Mouse (Mus musculus) hindbrain, postnatal 0 days (tissue): ENCODE measurements around the gene Tomm5. TPM values are rescaled to one million over a fixed set of nuclear protein-coding genes. Genes with fewer than 3 reads are reported as not detected.
A peak's percentile ranks its signal among the peaks of the same experiment; 100 is the strongest.
"Not testable (repeated sequence)": the region's sequence is repeated elsewhere in the genome, so short reads cannot be mapped to it uniquely, and the experiment has no call there.

Experiments used
- ATAC-seq: fragments of 200-750 bp; cut with Nextera tagmentation; 2 replicates; pipeline ENCODE4 v1.8.0; 2017; ENCODE audit warnings: mild to moderate bottlenecking, moderate TSS enrichment, moderate library complexity
- DNase-seq: peaks from one replicate; pipeline ENCODE4 v3.0.0-alpha.2; 2015; ENCODE audit warnings: low spot score
- H3K27ac ChIP-seq: fragments of 300-500 bp; sonication (generic); 2 replicates; pipeline ENCODE4 v1.5.1; 2014; ENCODE audit warnings: mild to moderate bottlenecking
- H3K27me3 ChIP-seq: fragments of 300-500 bp; sonication (generic); 2 replicates; pipeline ENCODE4 v1.6.1; 2014; ENCODE audit warnings: low read length, mixed read lengths; ENCODE audit not compliant: insufficient read depth
- H3K36me3 ChIP-seq: fragments of 300-500 bp; sonication (generic); 2 replicates; pipeline ENCODE4 v1.6.1; 2014; ENCODE audit warnings: low read length, mixed read lengths; ENCODE audit not compliant: insufficient read depth
- H3K4me1 ChIP-seq: fragments of 300-500 bp; sonication (generic); 2 replicates; pipeline ENCODE4 v1.6.1; 2014; ENCODE audit warnings: antibody characterized with exemption, low read length, mixed read lengths; ENCODE audit not compliant: insufficient read depth
- H3K4me2 ChIP-seq: fragments of 300-500 bp; sonication (generic); 2 replicates; pipeline ENCODE4 v1.6.1; 2014; ENCODE audit warnings: low read depth, mild to moderate bottlenecking, low read length, moderate library complexity, mixed read lengths
- H3K4me3 ChIP-seq: fragments of 300-500 bp; sonication (generic); 2 replicates; pipeline ENCODE4 v1.5.1; 2014; ENCODE audit warnings: low read length
- H3K9ac ChIP-seq: fragments of 300-500 bp; sonication (generic); replicated peaks from 2 replicates; pipeline ENCODE4 v1.6.1; 2014; ENCODE audit warnings: mild to moderate bottlenecking, low read length, moderate library complexity, mixed read lengths
- H3K9me3 ChIP-seq: fragments of 300-500 bp; sonication (generic); 2 replicates; pipeline ENCODE4 v1.6.1; 2016; ENCODE audit warnings: low read length, mixed read lengths
- CTCF ChIP-seq: IDR thresholded peaks from 2 replicates; pipeline ENCODE4 v1.5.1; 2016; ENCODE audit warnings: antibody characterized with exemption, control low read depth, low read depth
- WGBS: fragments of 180-500 bp; shearing (Covaris S2); extraction: QIAGEN DNeasy Blood & Tissue Kit; methylation state at CpG from one replicate; pipeline ENCODE4 v1.1.7; 2014; 5-methylcytosine and 5-hydroxymethylcytosine counted together
- polyA plus RNA-seq: library from polyadenylated mRNA; unstranded; fragments of >200 nt; fragmentation: Nextera tagmentation; extraction: Ambion mirVana; gene quantifications from 2 replicates; pipeline ENCODE4 v1.2.1, GENCODE M21; 2015
- total RNA-seq: library from RNA; depleted of rRNA; stranded (reverse); fragments of >200 nt; gene quantifications from 2 replicates; pipeline ENCODE4 v1.2.3, GENCODE M21; 2014; rRNA removed

Gene Tomm5
- total and polyA plus RNA-seq, 2 experiments from 2014 or later = 106 to 219 TPM

- no peak overlapping the region for H3K9ac ChIP-seq
- H3K4me3 ChIP-seq = no peak overlapping the region
- TF ChIP-seq CTCF = no peak
- H3K9me3 ChIP-seq = no peaks in the 10 kb centered on the region
- ATAC-seq (no peak), DNase-seq (no peak)
- WGBS = 74% methylated on average over 15 of the region's 15 CpGs
- H3K27me3 ChIP-seq = no peaks in the 10 kb centered on the region
- no peaks in the 10 kb centered on the region for H3K36me3 ChIP-seq
- H3K4me1 ChIP-seq = peaks cover 6% of the 10 kb centered on the region
- H3K27ac ChIP-seq = no peak overlapping the region
- H3K4me2 ChIP-seq = no peak overlapping the region
Observed at GRCm38 (mm10) chr4:45072261-45072973, 35.5 kb downstream of the Tomm5 start.

- Histone ChIP-seq H3K36me3 (no peaks in the 10 kb centered on the region), H3K27me3 (no peaks in the 10 kb centered on the region), H3K4me1 (peaks cover 6% of the 10 kb centered on the region), H3K27ac (no peak overlapping the region), H3K9ac (no peak overlapping the region), H3K4me2 (no peak overlapping the region), H3K9me3 (no peaks in the 10 kb centered on the region), H3K4me3 (no peak overlapping the region)
- ATAC-seq (no peak), DNase-seq (no peak)
- WGBS = 94% methylated on average over 4 of the region's 4 CpGs
- no peak for TF ChIP-seq CTCF
Observed at GRCm38 (mm10) chr4:45067742-45068141, 40.2 kb downstream of the Tomm5 start.

- WGBS = 44% methylated on average over 2 of the region's 2 CpGs
- H3K27ac ChIP-seq = 0 out of 2 replicates have a peak overlapping the region, but pooled peaks have one; percentile 2
- H3K4me2 ChIP-seq = no peak overlapping the region
- ATAC-seq (no peak), DNase-seq (no peak)
- H3K4me3 ChIP-seq = no peak overlapping the region
- no peak overlapping the region for H3K9ac ChIP-seq
- peaks cover 9% of the 10 kb centered on the region; the same call in 1 of the 2 replicates for H3K36me3 ChIP-seq
- peaks cover 6% of the 10 kb centered on the region for H3K4me1 ChIP-seq
- no peak for TF ChIP-seq CTCF
- H3K27me3 ChIP-seq = no peaks in the 10 kb centered on the region
- H3K9me3 ChIP-seq = no peaks in the 10 kb centered on the region
Observed at GRCm38 (mm10) chr4:45066036-45066730, 41.7 kb downstream of the Tomm5 start.

GRCm38 (mm10) chr4:45064577-45064976 lies 43.3 kb downstream of the Tomm5 start:
- TF ChIP-seq CTCF = no peak
- no peak for ATAC-seq

GRCm38 (mm10) chr4:45063836-45064235 lies 44.1 kb downstream of the Tomm5 start:
- H3K9ac ChIP-seq, H3K27me3 ChIP-seq, H3K4me1 ChIP-seq, H3K27ac ChIP-seq, ATAC-seq, H3K9me3 ChIP-seq, DNase-seq, H3K4me3 ChIP-seq, H3K4me2 ChIP-seq: not testable (repeated sequence)
- WGBS = 90% methylated on average over 1 of the region's 1 CpGs
- H3K36me3 ChIP-seq = peaks cover 20% of the 10 kb centered on the region; the same call in 1 of the 2 replicates

More at GRCm38 (mm10) chr4:45064577-45064976, 43.3 kb downstream of the Tomm5 start:
- no peak for DNase-seq
- WGBS = 81% methylated on average over 2 of the region's 2 CpGs
- no peaks in the 10 kb centered on the region for H3K27me3 ChIP-seq
- no peak overlapping the region for H3K9ac ChIP-seq
- peaks cover 20% of the 10 kb centered on the region; the same call in 1 of the 2 replicates for H3K36me3 ChIP-seq
- peaks cover 4% of the 10 kb centered on the region for H3K4me1 ChIP-seq
- H3K4me2 ChIP-seq = no peak overlapping the region
- no peaks in the 10 kb centered on the region for H3K9me3 ChIP-seq
- no peak overlapping the region for H3K4me3 ChIP-seq
- H3K27ac ChIP-seq = no peak overlapping the region

- Histone ChIP-seq H3K4me1 (no peaks in the 10 kb centered on the region), H3K27ac (no peak overlapping the region), H3K4me2 (no peak overlapping the region), H3K36me3 (peaks cover 29% of the 10 kb centered on the region), H3K27me3 (no peaks in the 10 kb centered on the region), H3K9ac (no peak overlapping the region), H3K9me3 (no peaks in the 10 kb centered on the region), H3K4me3 (no peak overlapping the region)
- no peak for DNase-seq
- TF ChIP-seq CTCF = no peak
- 74% methylated on average over 8 of the region's 8 CpGs for WGBS
- ATAC-seq = no peak
Observed at GRCm38 (mm10) chr4:45055451-45055850, 52.5 kb downstream of the Tomm5 start.

Other genes starting within 250 kb of the Tomm5 start
- 17.7 and 31.5 TPM in 2 replicates for gene Grhpr, start 126.7 kb downstream of the Tomm5 start, total RNA-seq
- 36.7 and 39.8 TPM in 2 replicates for gene Grhpr, start 126.7 kb downstream of the Tomm5 start, polyA plus RNA-seq
- 42.1 and 50.0 TPM in 2 replicates for gene Zbtb5, start 95.7 kb downstream of the Tomm5 start, total RNA-seq
- 27.6 and 29.5 TPM in 2 replicates for gene Zbtb5, start 95.7 kb downstream of the Tomm5 start, polyA plus RNA-seq
- 3.4 and 8.2 TPM in 2 replicates for gene Polr1e, start 89.5 kb downstream of the Tomm5 start, total RNA-seq
- gene Polr1e, start 89.5 kb downstream of the Tomm5 start, polyA plus RNA-seq = 25.7 and 27.2 TPM in 2 replicates
- 25.7 and 28.6 TPM in 2 replicates for gene Fbxo10, start 23.5 kb downstream of the Tomm5 start, total RNA-seq
- gene Fbxo10, start 23.5 kb downstream of the Tomm5 start, polyA plus RNA-seq = 11.4 and 12.5 TPM in 2 replicates
- 13.8 and 20.5 TPM in 2 replicates for gene Frmpd1, start 76.8 kb upstream of the Tomm5 start, total RNA-seq
- 4.6 and 4.8 TPM in 2 replicates for gene Frmpd1, start 76.8 kb upstream of the Tomm5 start, polyA plus RNA-seq
- gene Trmt10b, start 189.0 kb upstream of the Tomm5 start, total RNA-seq = 5.2 and 7.4 TPM in 2 replicates
- gene Trmt10b, start 189.0 kb upstream of the Tomm5 start, polyA plus RNA-seq = 19.5 and 20.4 TPM in 2 replicates
- 44.1 and 46.7 TPM in 2 replicates for gene Dcaf10, start 234.0 kb upstream of the Tomm5 start, total RNA-seq
- 9.6 and 9.8 TPM in 2 replicates for gene Dcaf10, start 234.0 kb upstream of the Tomm5 start, polyA plus RNA-seq
- gene Exosc3, start 234.6 kb upstream of the Tomm5 start, total RNA-seq = 21.9 and 26.2 TPM in 2 replicates
- gene Exosc3, start 234.6 kb upstream of the Tomm5 start, polyA plus RNA-seq = 25.1 and 26.0 TPM in 2 replicates